In the genomic region with DNA sequence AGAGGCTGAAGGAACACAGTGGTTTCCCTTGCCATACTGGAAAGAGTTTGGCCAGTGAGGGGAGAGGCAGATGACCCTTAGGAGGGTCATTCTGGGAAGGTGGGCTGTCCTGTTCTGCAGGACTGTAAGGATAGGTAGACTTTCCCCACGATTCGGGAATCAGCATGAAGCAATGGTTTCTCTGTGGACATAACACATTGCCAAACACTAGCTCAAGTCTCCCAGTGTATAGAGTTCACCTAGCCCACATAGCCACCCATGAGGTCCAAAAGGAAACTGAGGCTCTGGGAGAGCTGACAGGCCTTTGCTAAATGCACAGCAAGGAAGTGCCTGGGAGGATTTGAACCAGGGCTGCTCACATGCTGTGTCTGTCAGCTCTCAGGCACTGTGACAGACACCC, we compare ENCODE assay signal across 20 mouse cellular contexts. TPM values are rescaled to one million over a fixed set of nuclear protein-coding genes. Genes with fewer than 3 reads are reported as not detected.
DNase-seq lines count a peak whose midpoint lies in the region; ATAC-seq and TF ChIP-seq lines count a peak whose summit lies in the region.
"Had no signal": no experiment of that assay in that cellular context is flagged by ENCODE, and none has a peak within 500 bp of the region (broad histone marks: within the 10 kb centered on the region; RNA-seq: fewer than 3 reads in every experiment).

No protein-coding gene starts in this region.

- WGBS in heart, embryonic 13.5 days = 81% methylated on average over 2 of the region's 2 CpGs
- WGBS in small intestine, adult 2 months = 94% methylated on average over 2 of the region's 2 CpGs

- no peak overlapping the region for H3K9ac ChIP-seq in heart, embryonic 13.5 days
- H3K9ac ChIP-seq: embryonic facial prominence, embryonic 15.5 days; hindbrain, embryonic 15.5 days; neural tube, embryonic 13.5 days had no signal

- no peaks in the 10 kb centered on the region for H3K27me3 ChIP-seq in heart, embryonic 13.5 days (replicated peaks)
- H3K27me3 ChIP-seq in small intestine, adult 2 months (ENCODE audit: control insufficient read depth, insufficient read depth, low read length) = no peaks in the 10 kb centered on the region
- H3K27me3 ChIP-seq: embryonic facial prominence, embryonic 15.5 days; hindbrain, embryonic 15.5 days; neural tube, embryonic 13.5 days had no signal

- TF ChIP-seq POLR2A in small intestine, adult 2 months (IDR thresholded peaks at IDR 0.05; ENCODE audit: low read depth, low read length) = no peak

- DNase-seq in heart, adult 8-10 months (ENCODE audit: low spot score) = no peak
- DNase-seq in layer of hippocampus, adult 2 months (ENCODE audit: low spot score in 2 of 2) = no peak
- DNase-seq in layer of hippocampus, postnatal 10 days (ENCODE audit: low spot score in 2 of 2) = no peak
- no peak for DNase-seq in adrenal gland, adult 2 months
- DNase-seq in urinary bladder, adult 2 months (ENCODE audit: low spot score) = no peak
- DNase-seq: B cell, adult 2 months; cerebellum, adult 2 months; lung, postnatal 10 days; right cerebral cortex, postnatal 4 days had no signal

- no peak overlapping the region for H3K4me2 ChIP-seq in heart, embryonic 13.5 days
- H3K4me2 ChIP-seq: embryonic facial prominence, embryonic 15.5 days; hindbrain, embryonic 15.5 days; neural tube, embryonic 13.5 days had no signal

- H3K36me3 ChIP-seq in heart, embryonic 13.5 days = peaks cover 4% of the 10 kb centered on the region; the same call in 1 of the 2 replicates
- peaks cover 32% of the 10 kb centered on the region for H3K36me3 ChIP-seq in small intestine, adult 2 months (ENCODE audit: control insufficient read depth, insufficient read depth, low read length)
- H3K36me3 ChIP-seq: embryonic facial prominence, embryonic 15.5 days; hindbrain, embryonic 15.5 days; neural tube, embryonic 13.5 days had no signal

- H3K4me1 ChIP-seq in heart, embryonic 13.5 days = no peaks in the 10 kb centered on the region
- H3K4me1 ChIP-seq in brown adipose tissue, adult 24 weeks (ENCODE audit: control insufficient read depth, insufficient read depth, insufficient read length, low read length) = peaks cover 49% of the 10 kb centered on the region
- H3K4me1 ChIP-seq in small intestine, adult 2 months (ENCODE audit: control insufficient read depth, insufficient read depth, insufficient read length, low read length) = peaks cover 25% of the 10 kb centered on the region; the same call in 1 of the 2 replicates
- H3K4me1 ChIP-seq: embryonic facial prominence, embryonic 15.5 days; hindbrain, embryonic 15.5 days; neural tube, embryonic 13.5 days had no signal

- peak overlapping the region; percentile 73 for H3K27ac ChIP-seq in heart, embryonic 13.5 days (replicated peaks)
- H3K27ac ChIP-seq in layer of hippocampus, adult 2 months = peak overlapping the region; percentile 83
- peak overlapping the region; percentile 98 for H3K27ac ChIP-seq in brown adipose tissue, adult 24 weeks (replicated peaks; ENCODE audit: low read depth, low read length)
- H3K27ac ChIP-seq in small intestine, adult 2 months (ENCODE audit: insufficient read depth, low read depth, low read length) = peak overlapping the region; percentile 57
- H3K27ac ChIP-seq: embryonic facial prominence, embryonic 15.5 days; hindbrain, embryonic 15.5 days; neural tube, embryonic 13.5 days had no signal

- no peaks in the 10 kb centered on the region for H3K9me3 ChIP-seq in heart, embryonic 13.5 days
- H3K9me3 ChIP-seq: embryonic facial prominence, embryonic 15.5 days; hindbrain, embryonic 15.5 days; neural tube, embryonic 13.5 days had no signal

- no peak for TF ChIP-seq CTCF in layer of hippocampus, adult 2 months (conservative IDR thresholded peaks at IDR 0.05)
- no peak for TF ChIP-seq CTCF in small intestine, adult 2 months (IDR thresholded peaks at IDR 0.05; ENCODE audit: extremely low read depth, insufficient read length, insufficient replicate concordance, low read depth, low read length)

- no peak overlapping the region for H3K4me3 ChIP-seq in heart, embryonic 13.5 days
- no peak overlapping the region for H3K4me3 ChIP-seq in layer of hippocampus, adult 2 months
- no peak overlapping the region for H3K4me3 ChIP-seq in brown adipose tissue, adult 24 weeks (ENCODE audit: insufficient read depth, low read depth, low read length)
- H3K4me3 ChIP-seq in small intestine, adult 2 months (ENCODE audit: low read depth, low read length) = no peak overlapping the region
- H3K4me3 ChIP-seq: embryonic facial prominence, embryonic 15.5 days; hindbrain, embryonic 15.5 days; neural tube, embryonic 13.5 days had no signal

- no peak for ATAC-seq in heart, embryonic 13.5 days (ENCODE audit: extremely low read depth, insufficient number of reproducible peaks, low FRiP score, low TSS enrichment)

RNA-seq across cellular contexts. Expression of a gene that starts 5.7 kb away (rescaled TPM):
- polyA plus RNA-seq in heart, embryonic 13.5 days (2015; fragmentation: Nextera tagmentation; extraction: Ambion mirVana) = 5.2 and 6.2 TPM in 2 replicates
- total RNA-seq in heart, adult 8-10 months (2022) = 10 to 100 TPM in 2 of 4 experiments, 1 to 10 TPM in 2; 8.1 to 13.5 (median 10.6) TPM
- 10 to 100 TPM; 16.6 to 18.8 TPM for total RNA-seq in layer of hippocampus, adult 2 months (2021)
- 10 to 100 TPM; 15.0 TPM for total RNA-seq in layer of hippocampus, postnatal 10 days (2021)
- polyA plus RNA-seq in brown adipose tissue, adult 24 weeks (2012; ENCODE audit: insufficient read depth, insufficient read length, missing spikeins) = 18.9 and 19.7 TPM in 2 replicates
- polyA plus RNA-seq in small intestine, adult 2 months (2012; rRNA removed) = 35.4 and 97.6 TPM in 2 replicates
- 10 to 100 TPM; 22.4 to 23.6 TPM for total RNA-seq in adrenal gland, adult 2 months (2021)
- 17.4 and 20.0 TPM in 2 replicates for polyA plus RNA-seq in adrenal gland, adult 2 months (2012; rRNA removed)
- 69.3 and 91.4 TPM in 2 replicates for polyA plus RNA-seq in urinary bladder, adult 2 months (2012; rRNA removed)

RNA-seq across cellular contexts. Expression of a gene that starts 20.2 kb away (rescaled TPM):
- 24.2 and 28.9 TPM in 2 replicates for polyA plus RNA-seq in heart, embryonic 13.5 days (2015; fragmentation: Nextera tagmentation; extraction: Ambion mirVana)
- total RNA-seq in heart, adult 8-10 months (2022) = 10 to 100 TPM in 1 of 4 experiments, 1 to 10 TPM in 3; 8.4 to 10.7 (median 9.4) TPM
- 10 to 100 TPM; 44.3 to 44.9 TPM for total RNA-seq in layer of hippocampus, adult 2 months (2021)
- total RNA-seq in layer of hippocampus, postnatal 10 days (2021) = 10 to 100 TPM; 65.8 to 70.5 TPM
- 13.2 and 15.0 TPM in 2 replicates for polyA plus RNA-seq in brown adipose tissue, adult 24 weeks (2012; ENCODE audit: insufficient read depth, insufficient read length, missing spikeins)
- polyA plus RNA-seq in small intestine, adult 2 months (2012; rRNA removed) = 6.0 and 7.8 TPM in 2 replicates
- 10 to 100 TPM; 22.5 to 26.3 TPM for total RNA-seq in adrenal gland, adult 2 months (2021)
- 16.8 and 21.4 TPM in 2 replicates for polyA plus RNA-seq in adrenal gland, adult 2 months (2012; rRNA removed)
- polyA plus RNA-seq in urinary bladder, adult 2 months (2012; rRNA removed) = 14.9 and 22.5 TPM in 2 replicates

RNA-seq across cellular contexts. Expression of a gene that starts 39.4 kb away (rescaled TPM):
- polyA plus RNA-seq in heart, embryonic 13.5 days (2015; fragmentation: Nextera tagmentation; extraction: Ambion mirVana) = 162 and 177 TPM in 2 replicates
- total RNA-seq in heart, adult 8-10 months (2022) = 10 to 100 TPM; 68.5 to 83.3 (median 75.0) TPM
- total RNA-seq in layer of hippocampus, adult 2 months (2021) = 100 to 1,000 TPM; 211 to 234 TPM
- total RNA-seq in layer of hippocampus, postnatal 10 days (2021) = 100 to 1,000 TPM; 221 TPM
- 158 and 192 TPM in 2 replicates for polyA plus RNA-seq in brown adipose tissue, adult 24 weeks (2012; ENCODE audit: insufficient read depth, insufficient read length, missing spikeins)
- polyA plus RNA-seq in small intestine, adult 2 months (2012; rRNA removed) = 36.4 and 71.2 TPM in 2 replicates
- 100 to 1,000 TPM; 181 to 201 TPM for total RNA-seq in adrenal gland, adult 2 months (2021)
- 113 and 167 TPM in 2 replicates for polyA plus RNA-seq in adrenal gland, adult 2 months (2012; rRNA removed)
- polyA plus RNA-seq in urinary bladder, adult 2 months (2012; rRNA removed) = 176 and 195 TPM in 2 replicates

RNA-seq across cellular contexts. Expression of a gene that starts 43.5 kb away (rescaled TPM):
- polyA plus RNA-seq in heart, embryonic 13.5 days (2015; fragmentation: Nextera tagmentation; extraction: Ambion mirVana) = 0.13 TPM in 1 of 2 replicates, not detected in the other
- total RNA-seq in heart, adult 8-10 months (2022) = not detected
- under 1 TPM; 0.33 to 0.86 TPM for total RNA-seq in layer of hippocampus, adult 2 months (2021)
- total RNA-seq in layer of hippocampus, postnatal 10 days (2021) = under 1 TPM in 1 of 2 experiments, not detected in 1; 0.49 TPM
- polyA plus RNA-seq in brown adipose tissue, adult 24 weeks (2012; ENCODE audit: insufficient read depth, insufficient read length, missing spikeins) = not detected in 2 replicates
- polyA plus RNA-seq in small intestine, adult 2 months (2012; rRNA removed) = not detected in 2 replicates
- under 1 TPM in 1 of 2 experiments, not detected in 1; 0.21 TPM for total RNA-seq in adrenal gland, adult 2 months (2021)
- polyA plus RNA-seq in adrenal gland, adult 2 months (2012; rRNA removed) = 0.15 TPM in 1 of 2 replicates, not detected in the other
- not detected in 2 replicates for polyA plus RNA-seq in urinary bladder, adult 2 months (2012; rRNA removed)
- total RNA-seq: adrenal gland, adult 18-20 months; granulocyte monocyte progenitor cell, adult 5-6 weeks; left cerebral cortex, postnatal 10 days; monocyte, adult 5-6 weeks had no signal
- polyA plus RNA-seq: cerebellum, adult 2 months; embryonic facial prominence, embryonic 15.5 days; forebrain, embryonic 11.5 days; hindbrain, embryonic 15.5 days had no signal

RNA-seq across cellular contexts. Expression of a gene that starts 52.9 kb away (rescaled TPM):
- 0.52 and 0.65 TPM in 2 replicates for polyA plus RNA-seq in heart, embryonic 13.5 days (2015; fragmentation: Nextera tagmentation; extraction: Ambion mirVana)
- 10 to 100 TPM; 65.8 to 83.6 (median 69.8) TPM for total RNA-seq in heart, adult 8-10 months (2022)
- 10 to 100 TPM; 60.4 to 67.8 TPM for total RNA-seq in layer of hippocampus, adult 2 months (2021)
- total RNA-seq in layer of hippocampus, postnatal 10 days (2021) = 10 to 100 TPM; 59.7 to 74.3 TPM
- polyA plus RNA-seq in brown adipose tissue, adult 24 weeks (2012; ENCODE audit: insufficient read depth, insufficient read length, missing spikeins) = 18.0 and 29.7 TPM in 2 replicates
- polyA plus RNA-seq in small intestine, adult 2 months (2012; rRNA removed) = 11.3 and 16.6 TPM in 2 replicates
- total RNA-seq in adrenal gland, adult 2 months (2021) = 10 to 100 TPM; 44.7 to 56.3 TPM
- polyA plus RNA-seq in adrenal gland, adult 2 months (2012; rRNA removed) = 16.3 and 19.0 TPM in 2 replicates
- 29.3 and 31.7 TPM in 2 replicates for polyA plus RNA-seq in urinary bladder, adult 2 months (2012; rRNA removed)
